Mouse (Mus musculus): Measurements from ENCODE around the gene Smtn.

GRCm38 (mm10) chr11:3517846-3518732, 22.3 kb downstream of the Smtn start:
- TF ChIP-seq CTCF (conservative IDR thresholded peaks at IDR 0.05; ENCODE audit: insufficient read depth, insufficient read length, low read depth, low read length) (no peak), POLR2A (IDR thresholded peaks at IDR 0.05; ENCODE audit: low read depth, low read length) (peak; percentile 8)

Measured in kidney, adult 2 months (tissue).